Mouse (Mus musculus) liver, adult 2 months (tissue): ENCODE data around the gene Ezh1. TPM values are rescaled to one million over a fixed set of nuclear protein-coding genes. Genes with fewer than 3 reads are reported as not detected.

Experiments
- DNase-seq: peaks from one replicate; pipeline ENCODE4 v3.0.0-alpha.2; 2011; ENCODE audit warnings: low read depth, low spot score; ENCODE audit errors: extremely low read depth
- H3K27ac ChIP-seq: fragments of 200-500 bp; replicated peaks from 2 replicates; pipeline ENCODE4 v1.5.1; 2012; ENCODE audit warnings: low read depth, mild to moderate bottlenecking, control low read depth, inconsistent platforms, low read length; ENCODE audit not compliant: insufficient read depth
- H3K27me3 ChIP-seq: fragments of 200-500 bp; 2 replicates; pipeline ENCODE4 v1.6.1; 2012; ENCODE audit warnings: mild to moderate bottlenecking, moderate library complexity, low read length, inconsistent platforms; ENCODE audit not compliant: control insufficient read depth, insufficient read depth
- H3K36me3 ChIP-seq: fragments of 200-500 bp; 2 replicates; pipeline ENCODE4 v1.6.1; 2012; ENCODE audit warnings: low read length, inconsistent platforms; ENCODE audit not compliant: control insufficient read depth, insufficient read depth
- H3K4me1 ChIP-seq: fragments of 200-500 bp; 2 replicates; pipeline ENCODE4 v1.6.1; 2011; ENCODE audit warnings: low read length; ENCODE audit not compliant: control insufficient read depth, insufficient read depth
- H3K4me3 ChIP-seq: fragments of 200-500 bp; 2 replicates; pipeline ENCODE4 v1.5.1; 2011; ENCODE audit warnings: low read depth, mild to moderate bottlenecking, control low read depth, low read length, moderate library complexity; ENCODE audit not compliant: insufficient read depth
- H3K79me2 ChIP-seq: fragments of 200-500 bp; 2 replicates; pipeline ENCODE4 v1.6.1; 2012; ENCODE audit warnings: inconsistent platforms, mild to moderate bottlenecking, low read length, moderate library complexity; ENCODE audit not compliant: control insufficient read depth, insufficient read depth
- H3K9ac ChIP-seq: fragments of 200-500 bp; 2 replicates; pipeline ENCODE4 v1.6.1; 2012; ENCODE audit warnings: low read depth, mild to moderate bottlenecking, control low read depth, inconsistent platforms, low read length
- CTCF ChIP-seq: fragments of 200-500 bp; IDR thresholded peaks from 2 replicates; pipeline ENCODE4 v1.5.1; 2011; ENCODE audit warnings: low read depth, low read length, control low read depth
- POLR2A ChIP-seq: fragments of 200-500 bp; IDR thresholded peaks from 2 replicates; pipeline ENCODE4 v1.6.1; 2011; ENCODE audit warnings: low read length, control low read depth; ENCODE audit not compliant: insufficient read depth; ENCODE audit errors: extremely low read depth
- WGBS: fragments of 180-500 bp; shearing (Covaris S2); methylation state at CpG from one replicate; pipeline ENCODE4 v1.1.7; 2018; 5-methylcytosine and 5-hydroxymethylcytosine counted together
- polyA plus RNA-seq: library from polyadenylated mRNA; depleted of rRNA; stranded (reverse); fragments of >200 nt; gene quantifications from 2 replicates; pipeline ENCODE4 v1.2.3, GENCODE M21; 2012; rRNA removed
- total RNA-seq: library from RNA; depleted of rRNA; stranded (reverse); fragments of >200 nt; gene quantifications from 2 replicates; pipeline ENCODE4 v1.2.3, GENCODE M21; 2014; rRNA removed

Ezh1 gene
- total and polyA plus RNA-seq, 2 experiments: 9.2 to 10.5 TPM

GRCm38 (mm10) chr11:101149178-101150105 is 76.8 kb downstream of the Ezh1 start:
- H3K36me3 ChIP-seq: no peaks in the 10 kb centered on the region
- DNase-seq: no peak
- no peaks in the 10 kb centered on the region for H3K27me3 ChIP-seq
- 81% methylated on average over 9 of the region's 9 CpGs for WGBS
- no peak overlapping the region for H3K4me3 ChIP-seq
- no peaks in the 10 kb centered on the region for H3K4me1 ChIP-seq
- H3K79me2 ChIP-seq: no peaks in the 10 kb centered on the region
- no peak overlapping the region for H3K9ac ChIP-seq
- no peak for TF ChIP-seq CTCF
- TF ChIP-seq POLR2A: no peak
- no peak overlapping the region for H3K27ac ChIP-seq

GRCm38 (mm10) chr11:101148751-101149150 is 77.5 kb downstream of the Ezh1 start:
- Histone ChIP-seq H3K9ac (no peak overlapping the region), H3K36me3 (no peaks in the 10 kb centered on the region), H3K4me1 (no peaks in the 10 kb centered on the region), H3K4me3 (no peak overlapping the region), H3K79me2 (no peaks in the 10 kb centered on the region), H3K27me3 (no peaks in the 10 kb centered on the region), H3K27ac (no peak overlapping the region)
- WGBS: 86% methylated on average over 10 of the region's 10 CpGs
- TF ChIP-seq CTCF (no peak), POLR2A (no peak)
- DNase-seq: no peak

- 59% methylated on average over 10 of the region's 10 CpGs for WGBS
- no peak for DNase-seq
- Histone ChIP-seq H3K4me3 (no peak overlapping the region), H3K36me3 (no peaks in the 10 kb centered on the region), H3K27ac (no peak overlapping the region), H3K79me2 (no peaks in the 10 kb centered on the region), H3K9ac (no peak overlapping the region), H3K27me3 (no peaks in the 10 kb centered on the region), H3K4me1 (no peaks in the 10 kb centered on the region)
- TF ChIP-seq CTCF (no peak), POLR2A (no peak)
These were observed 79.9 kb downstream of the Ezh1 start for GRCm38 (mm10) chr11:101146377-101146776.

- no peaks in the 10 kb centered on the region for H3K79me2 ChIP-seq
- TF ChIP-seq CTCF (no peak), POLR2A (no peak)
- no peak overlapping the region for H3K4me3 ChIP-seq
- H3K27ac ChIP-seq: no peak overlapping the region
- no peaks in the 10 kb centered on the region for H3K27me3 ChIP-seq
- H3K9ac ChIP-seq: 0 out of 2 replicates have a peak overlapping the region, but pooled peaks have one; percentile 3
- H3K36me3 ChIP-seq: no peaks in the 10 kb centered on the region
- WGBS: 40% methylated on average over 19 of the region's 19 CpGs
- H3K4me1 ChIP-seq: peaks cover 8% of the 10 kb centered on the region; the same call in 1 of the 2 replicates
- DNase-seq: no peak
These were observed 82.7 kb downstream of the Ezh1 start for GRCm38 (mm10) chr11:101143338-101144225.

DNA sequence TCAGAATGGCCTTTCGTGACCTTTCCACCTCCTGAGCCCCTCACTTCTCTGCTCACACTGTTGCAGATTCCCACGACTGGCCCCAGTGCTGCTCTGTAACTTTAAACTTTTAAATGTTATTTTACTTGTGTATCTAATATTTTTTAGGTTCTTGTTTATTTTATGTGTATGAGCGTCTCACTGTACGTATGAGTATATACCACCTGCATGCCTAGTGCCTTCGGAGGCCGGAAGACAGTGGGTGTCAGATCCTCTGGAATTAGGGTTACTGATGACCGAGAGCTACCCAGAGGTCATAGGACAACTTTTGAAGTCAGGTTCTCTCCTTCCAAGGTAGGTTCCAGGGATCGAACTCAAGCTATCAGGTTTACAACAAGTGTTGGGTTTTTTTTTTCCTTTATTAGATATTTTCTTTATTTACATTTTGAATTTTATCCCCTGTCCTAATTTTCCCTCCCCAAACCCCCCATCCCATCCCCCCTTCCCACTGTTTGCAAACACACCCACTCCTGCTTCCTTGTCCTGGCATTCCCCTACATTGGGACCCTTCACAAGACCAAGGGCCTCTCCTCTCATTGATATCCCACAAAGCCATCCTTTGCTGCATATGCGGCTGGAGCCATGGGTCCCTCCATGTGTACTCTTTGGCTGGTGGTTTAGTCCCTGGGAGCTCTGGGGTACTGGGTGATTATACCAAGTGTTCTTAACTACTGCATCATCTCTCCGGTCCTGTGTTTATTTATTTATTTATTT is 83.9 kb downstream of the Ezh1 start:
- no peak for DNase-seq
- WGBS: 91% methylated on average over 10 of the region's 10 CpGs
- no peak for TF ChIP-seq POLR2A
- TF ChIP-seq CTCF: no peak
- no peaks in the 10 kb centered on the region for H3K27me3 ChIP-seq
- no peaks in the 10 kb centered on the region for H3K79me2 ChIP-seq
- H3K36me3 ChIP-seq: no peaks in the 10 kb centered on the region
- no peak overlapping the region for H3K9ac ChIP-seq
- no peak overlapping the region for H3K4me3 ChIP-seq
- H3K4me1 ChIP-seq: peaks cover 8% of the 10 kb centered on the region; the same call in 1 of the 2 replicates
- no peak overlapping the region for H3K27ac ChIP-seq

Other genes starting within 250 kb of the Ezh1 start
- 21.5 and 26.8 TPM in 2 replicates for gene Atp6v0a1, start 217.0 kb downstream of the Ezh1 start, total RNA-seq
- gene Atp6v0a1, start 217.0 kb downstream of the Ezh1 start, polyA plus RNA-seq: 37.7 and 39.2 TPM in 2 replicates
- 22.1 and 23.6 TPM in 2 replicates for gene Naglu, start 156.5 kb downstream of the Ezh1 start, total RNA-seq
- 33.8 and 38.8 TPM in 2 replicates for gene Naglu, start 156.5 kb downstream of the Ezh1 start, polyA plus RNA-seq
- 0.27 and 0.37 TPM in 2 replicates for gene Hsd17b1, start 148.1 kb downstream of the Ezh1 start, total RNA-seq
- 0.12 and 0.37 TPM in 2 replicates for gene Hsd17b1, start 148.1 kb downstream of the Ezh1 start, polyA plus RNA-seq
- 84.0 and 89.9 TPM in 2 replicates for gene Coasy, start 143.9 kb downstream of the Ezh1 start, total RNA-seq
- gene Coasy, start 143.9 kb downstream of the Ezh1 start, polyA plus RNA-seq: 182 and 194 TPM in 2 replicates
- gene Mlx, start 139.2 kb downstream of the Ezh1 start, total RNA-seq: 33.5 and 34.4 TPM in 2 replicates
- 34.8 and 39.8 TPM in 2 replicates for gene Mlx, start 139.2 kb downstream of the Ezh1 start, polyA plus RNA-seq
- gene Psmc3ip, start 131.0 kb downstream of the Ezh1 start, total RNA-seq: 0.55 and 0.67 TPM in 2 replicates
- 0.20 and 0.39 TPM in 2 replicates for gene Psmc3ip, start 131.0 kb downstream of the Ezh1 start, polyA plus RNA-seq
- gene Retreg3, start 106.6 kb downstream of the Ezh1 start, total RNA-seq: 46.2 and 46.3 TPM in 2 replicates
- gene Retreg3, start 106.6 kb downstream of the Ezh1 start, polyA plus RNA-seq: 61.2 and 61.5 TPM in 2 replicates
- gene Tubg1, start 106.5 kb downstream of the Ezh1 start, total RNA-seq: 7.6 and 9.2 TPM in 2 replicates
- 11.9 and 17.6 TPM in 2 replicates for gene Tubg1, start 106.5 kb downstream of the Ezh1 start, polyA plus RNA-seq
- gene Tubg2, start 70.6 kb downstream of the Ezh1 start, total RNA-seq: not detected in 2 replicates
- gene Tubg2, start 70.6 kb downstream of the Ezh1 start, polyA plus RNA-seq: 0.10 and 0.17 TPM in 2 replicates
- 0.40 and 0.46 TPM in 2 replicates for gene Cntnap1, start 55.9 kb downstream of the Ezh1 start, total RNA-seq
- 0.87 and 0.88 TPM in 2 replicates for gene Cntnap1, start 55.9 kb downstream of the Ezh1 start, polyA plus RNA-seq
- gene Plekhh3, start 55.1 kb downstream of the Ezh1 start, total RNA-seq: 3.9 and 4.0 TPM in 2 replicates
- gene Plekhh3, start 55.1 kb downstream of the Ezh1 start, polyA plus RNA-seq: 10.5 and 11.5 TPM in 2 replicates
- gene Ccr10, start 51.0 kb downstream of the Ezh1 start, total RNA-seq: 0.13 TPM in 1 of 2 replicates, not detected in the other
- gene Ccr10, start 51.0 kb downstream of the Ezh1 start, polyA plus RNA-seq: 0.05 and 0.13 TPM in 2 replicates
- gene Ramp2, start 19.6 kb upstream of the Ezh1 start, total RNA-seq: 4.9 and 6.6 TPM in 2 replicates
- gene Ramp2, start 19.6 kb upstream of the Ezh1 start, polyA plus RNA-seq: 16.4 and 22.5 TPM in 2 replicates
- 35.6 and 43.8 TPM in 2 replicates for gene Vps25, start 27.2 kb upstream of the Ezh1 start, total RNA-seq
- gene Vps25, start 27.2 kb upstream of the Ezh1 start, polyA plus RNA-seq: 109 and 122 TPM in 2 replicates
- gene Wnk4, start 34.1 kb upstream of the Ezh1 start, total RNA-seq: 0.37 and 0.40 TPM in 2 replicates
- gene Wnk4, start 34.1 kb upstream of the Ezh1 start, polyA plus RNA-seq: 0.32 and 1.1 TPM in 2 replicates
- not detected in 2 replicates for gene Cntd1, start 52.5 kb upstream of the Ezh1 start, total RNA-seq
- gene Cntd1, start 52.5 kb upstream of the Ezh1 start, polyA plus RNA-seq: not detected in 2 replicates
- gene Coa3, start 52.7 kb upstream of the Ezh1 start, total RNA-seq: 74.7 and 96.8 TPM in 2 replicates
- gene Coa3, start 52.7 kb upstream of the Ezh1 start, polyA plus RNA-seq: 289 and 376 TPM in 2 replicates
- gene Becn1, start 75.8 kb upstream of the Ezh1 start, total RNA-seq: 43.8 and 57.8 TPM in 2 replicates
- 43.1 and 50.8 TPM in 2 replicates for gene Becn1, start 75.8 kb upstream of the Ezh1 start, polyA plus RNA-seq
- 15.8 and 16.8 TPM in 2 replicates for gene Psme3, start 89.8 kb upstream of the Ezh1 start, total RNA-seq
- gene Psme3, start 89.8 kb upstream of the Ezh1 start, polyA plus RNA-seq: 34.5 and 37.9 TPM in 2 replicates
- 0.40 and 0.46 TPM in 2 replicates for gene Aoc2, start 98.6 kb upstream of the Ezh1 start, total RNA-seq
- gene Aoc2, start 98.6 kb upstream of the Ezh1 start, polyA plus RNA-seq: 0.91 and 1.7 TPM in 2 replicates
- 0.13 and 0.18 TPM in 2 replicates for gene Aoc3, start 104.1 kb upstream of the Ezh1 start, total RNA-seq
- gene Aoc3, start 104.1 kb upstream of the Ezh1 start, polyA plus RNA-seq: 0.05 and 0.16 TPM in 2 replicates
- gene G6pc, start 141.1 kb upstream of the Ezh1 start, total RNA-seq: 121 and 144 TPM in 2 replicates
- gene G6pc, start 141.1 kb upstream of the Ezh1 start, polyA plus RNA-seq: 115 and 146 TPM in 2 replicates
- 21.3 and 22.2 TPM in 2 replicates for gene Aarsd1, start 191.2 kb upstream of the Ezh1 start, total RNA-seq
- 18.6 and 19.8 TPM in 2 replicates for gene Aarsd1, start 191.2 kb upstream of the Ezh1 start, polyA plus RNA-seq
- gene Gm27029, start 198.3 kb upstream of the Ezh1 start, total RNA-seq: 0.20 and 0.65 TPM in 2 replicates
- gene Gm27029, start 198.3 kb upstream of the Ezh1 start, polyA plus RNA-seq: 0.10 and 0.37 TPM in 2 replicates
- 2.8 and 3.1 TPM in 2 replicates for gene Rundc1, start 198.6 kb upstream of the Ezh1 start, total RNA-seq
- gene Rundc1, start 198.6 kb upstream of the Ezh1 start, polyA plus RNA-seq: 8.6 and 8.9 TPM in 2 replicates
- gene Ptges3l, start 198.9 kb upstream of the Ezh1 start, total RNA-seq: 0.27 and 0.46 TPM in 2 replicates
- gene Ptges3l, start 198.9 kb upstream of the Ezh1 start, polyA plus RNA-seq: 0.93 and 1.1 TPM in 2 replicates
- 236 and 259 TPM in 2 replicates for gene Rpl27, start 215.8 kb upstream of the Ezh1 start, total RNA-seq
- 193 and 230 TPM in 2 replicates for gene Rpl27, start 215.8 kb upstream of the Ezh1 start, polyA plus RNA-seq
- 24.6 and 37.1 TPM in 2 replicates for gene Ifi35, start 221.9 kb upstream of the Ezh1 start, total RNA-seq
- gene Ifi35, start 221.9 kb upstream of the Ezh1 start, polyA plus RNA-seq: 33.8 and 43.6 TPM in 2 replicates
- 5.5 and 8.0 TPM in 2 replicates for gene Rnd2, start 238.5 kb upstream of the Ezh1 start, total RNA-seq
- gene Rnd2, start 238.5 kb upstream of the Ezh1 start, polyA plus RNA-seq: 18.9 and 22.3 TPM in 2 replicates
- gene Vat1, start 239.8 kb upstream of the Ezh1 start, total RNA-seq: 11.0 and 11.2 TPM in 2 replicates
- gene Vat1, start 239.8 kb upstream of the Ezh1 start, polyA plus RNA-seq: 30.4 and 33.4 TPM in 2 replicates